Mouse (Mus musculus): Measurements from ENCODE around the gene Itga3. TPM values are rescaled to one million over a fixed set of nuclear protein-coding genes. Genes with fewer than 3 reads are reported as not detected.

Itga3 gene
- 10.2 and 12.2 TPM in 2 replicates for polyA plus RNA-seq (2015; fragmentation: Nextera tagmentation; extraction: Ambion mirVana)

DNA sequence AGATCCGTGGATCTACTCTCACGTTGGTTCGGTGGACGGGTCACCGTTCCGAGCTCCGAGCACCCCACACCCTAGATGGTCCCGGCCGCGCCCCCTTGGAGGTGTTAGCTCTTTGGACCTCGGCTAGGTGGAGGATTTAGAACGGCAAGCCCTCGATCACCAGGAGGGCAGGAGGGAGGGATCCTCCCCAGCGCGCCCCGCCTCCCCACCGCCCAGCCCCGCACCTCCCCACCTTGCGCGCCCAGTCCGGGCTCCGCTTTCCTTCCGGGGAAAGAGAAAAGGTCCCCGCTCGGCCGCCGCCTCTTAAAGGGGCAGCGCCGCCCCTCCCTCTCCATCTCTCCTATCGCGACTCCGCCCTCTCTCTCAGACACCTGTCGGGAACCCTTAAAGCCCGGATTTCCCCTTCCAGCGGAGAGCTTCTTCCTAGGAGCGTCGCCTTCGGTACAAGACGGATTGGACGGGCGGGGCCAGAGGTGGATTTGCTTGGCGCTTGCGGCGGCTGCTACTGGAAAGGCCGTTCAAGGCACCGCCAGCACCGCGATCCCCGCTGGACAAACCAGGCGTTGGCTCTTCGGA, at the start of gene Itga3:
Gene Itga3, minus strand, starts transcription at position 266 of the 576 bp plus-strand sequence.
- H3K9ac ChIP-seq = peak within 1 kb of the TSS; percentile 88
- no peaks in the 10 kb centered on the region for H3K9me3 ChIP-seq
- peaks cover 85% of the 10 kb centered on the region for H3K4me1 ChIP-seq
- peak; percentile 40; the same call in 1 of the 2 replicates for ATAC-seq (ENCODE audit: extremely low read depth, insufficient number of reproducible peaks, low FRiP score, low TSS enrichment)
- H3K27me3 ChIP-seq (replicated peaks) = peaks cover 37% of the 10 kb centered on the region
- H3K36me3 ChIP-seq = no peaks in the 10 kb centered on the region
- H3K27ac ChIP-seq (replicated peaks) = peak within 1 kb of the TSS; percentile 80
- WGBS = under 1% methylated on average over 51 of the region's 51 CpGs
- H3K4me2 ChIP-seq = peak within 1 kb of the TSS; percentile 77
- peak within 1 kb of the TSS; percentile 71 for H3K4me3 ChIP-seq

DNA sequence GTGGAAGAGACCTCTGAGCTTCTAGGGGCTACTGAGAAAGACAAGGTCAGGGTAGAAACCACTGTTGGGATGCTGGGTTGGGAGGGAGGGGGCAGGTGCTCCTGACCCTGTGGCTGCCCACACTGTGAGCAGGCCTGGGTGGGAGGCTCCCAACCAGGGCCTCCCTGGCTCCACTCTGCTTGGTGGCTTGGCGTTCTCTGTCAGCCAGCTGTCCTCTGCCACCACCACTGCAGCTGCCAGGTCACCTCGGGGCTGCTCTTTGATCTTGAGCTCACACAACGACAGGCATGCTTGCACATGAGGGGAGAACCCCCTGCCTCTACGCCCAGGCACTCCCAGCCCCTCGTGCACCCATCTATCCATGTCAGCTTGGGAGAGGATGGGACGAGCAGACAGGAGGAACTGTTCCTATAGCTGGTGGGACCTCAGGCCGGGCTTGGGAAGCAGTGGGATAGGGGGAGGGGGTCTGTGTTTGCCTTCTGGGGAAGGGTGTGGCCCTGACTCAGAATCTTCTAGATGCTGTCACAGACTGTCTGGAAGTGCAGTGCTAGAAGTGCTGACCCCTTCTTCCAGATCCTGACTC, 48.9 kb upstream of the Itga3 start:
- no peak for ATAC-seq (ENCODE audit: extremely low read depth, insufficient number of reproducible peaks, low FRiP score, low TSS enrichment)
- H3K36me3 ChIP-seq = no peaks in the 10 kb centered on the region
- WGBS = 38% methylated on average over 7 of the region's 7 CpGs
- no peak overlapping the region for H3K4me2 ChIP-seq
- H3K4me1 ChIP-seq = peaks cover 26% of the 10 kb centered on the region
- no peak overlapping the region for H3K27ac ChIP-seq (replicated peaks)
- H3K4me3 ChIP-seq = no peak overlapping the region
- H3K9ac ChIP-seq = 0 out of 2 replicates have a peak overlapping the region, but pooled peaks have one; percentile 19
- peaks cover 96% of the 10 kb centered on the region for H3K27me3 ChIP-seq (replicated peaks)
- H3K9me3 ChIP-seq = no peaks in the 10 kb centered on the region

- Histone ChIP-seq H3K9ac (0 out of 2 replicates have a peak overlapping the region, but pooled peaks have one; percentile 73), H3K4me2 (peak overlapping the region; percentile 80; the same call in 1 of the 2 replicates), H3K4me3 (no peak overlapping the region), H3K4me1 (peaks cover 35% of the 10 kb centered on the region), H3K9me3 (no peaks in the 10 kb centered on the region), H3K36me3 (no peaks in the 10 kb centered on the region), H3K27ac (replicated peaks) (no peak overlapping the region), H3K27me3 (replicated peaks) (peaks cover 99% of the 10 kb centered on the region)
- 41% methylated on average over 6 of the region's 6 CpGs for WGBS
- no peak for ATAC-seq (ENCODE audit: extremely low read depth, insufficient number of reproducible peaks, low FRiP score, low TSS enrichment)
These were observed 45.5 kb upstream of the Itga3 start for GRCm38 (mm10) chr11:95122100-95122489.

DNA sequence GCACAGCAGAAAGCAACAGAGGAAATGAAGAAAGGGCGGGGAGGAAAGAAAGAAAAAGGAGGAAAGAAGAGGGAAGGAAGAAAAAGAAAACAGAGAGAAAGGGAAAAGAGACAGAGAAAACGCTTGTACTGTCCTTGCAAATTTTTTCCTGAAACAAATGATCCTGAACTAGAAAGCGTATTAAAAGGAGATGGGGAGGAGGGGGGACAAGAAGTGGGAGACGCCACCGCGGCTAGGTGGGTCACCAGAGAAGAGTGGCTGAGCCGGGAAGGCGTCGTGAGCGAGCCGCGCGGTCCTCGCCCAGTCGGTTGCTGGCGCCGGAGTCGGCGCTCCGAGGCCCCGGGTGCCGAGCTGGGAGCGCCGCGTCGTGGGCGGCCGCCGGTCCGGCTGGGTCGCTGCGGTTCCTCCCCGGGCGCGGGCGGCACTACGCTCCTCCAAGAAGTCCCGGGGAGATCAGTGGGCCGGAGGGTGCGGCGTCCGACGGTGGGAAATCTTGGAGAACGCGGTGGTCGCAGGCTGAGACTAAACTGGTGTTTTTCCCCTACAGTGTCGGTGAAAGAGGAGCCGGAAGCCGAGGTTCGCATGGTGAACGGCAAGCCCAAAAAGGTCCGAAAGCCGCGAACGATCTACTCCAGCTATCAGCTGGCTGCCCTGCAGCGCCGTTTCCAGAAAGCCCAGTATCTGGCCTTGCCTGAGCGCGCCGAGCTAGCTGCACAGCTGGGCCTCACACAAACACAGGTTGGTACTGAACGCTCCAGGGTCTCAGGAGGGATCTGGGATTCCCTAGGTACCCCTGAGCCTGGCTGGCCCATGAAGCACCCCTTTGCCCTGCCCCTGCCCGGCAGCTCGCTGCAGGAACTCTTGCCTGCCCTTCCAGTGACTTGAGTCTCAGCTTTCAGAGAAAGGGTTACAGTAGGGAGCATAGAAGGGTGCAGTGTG, 44.8 kb upstream of the Itga3 start:
- H3K36me3 ChIP-seq = no peaks in the 10 kb centered on the region
- ATAC-seq (ENCODE audit: extremely low read depth, insufficient number of reproducible peaks, low FRiP score, low TSS enrichment) = no peak
- WGBS = 2% methylated on average over 63 of the region's 63 CpGs
- H3K27ac ChIP-seq (replicated peaks) = no peak overlapping the region
- H3K9ac ChIP-seq = peak overlapping the region; percentile 73
- peak overlapping the region; percentile 53 for H3K4me3 ChIP-seq
- H3K4me1 ChIP-seq = peaks cover 29% of the 10 kb centered on the region
- H3K9me3 ChIP-seq = no peaks in the 10 kb centered on the region
- H3K4me2 ChIP-seq = peak overlapping the region; percentile 80
- H3K27me3 ChIP-seq (replicated peaks) = peaks cover 94% of the 10 kb centered on the region

GRCm38 (mm10) chr11:95120633-95121020, 44.0 kb upstream of the Itga3 start:
- H3K4me2 ChIP-seq = peak overlapping the region; percentile 80
- no peak for ATAC-seq (ENCODE audit: extremely low read depth, insufficient number of reproducible peaks, low FRiP score, low TSS enrichment)
- no peaks in the 10 kb centered on the region for H3K36me3 ChIP-seq
- H3K4me3 ChIP-seq = peak overlapping the region; percentile 53
- no peak overlapping the region for H3K27ac ChIP-seq (replicated peaks)
- peaks cover 25% of the 10 kb centered on the region for H3K4me1 ChIP-seq
- H3K9ac ChIP-seq = peak overlapping the region; percentile 73
- H3K27me3 ChIP-seq (replicated peaks) = peaks cover 87% of the 10 kb centered on the region
- 2% methylated on average over 21 of the region's 21 CpGs for WGBS
- H3K9me3 ChIP-seq = no peaks in the 10 kb centered on the region

DNA sequence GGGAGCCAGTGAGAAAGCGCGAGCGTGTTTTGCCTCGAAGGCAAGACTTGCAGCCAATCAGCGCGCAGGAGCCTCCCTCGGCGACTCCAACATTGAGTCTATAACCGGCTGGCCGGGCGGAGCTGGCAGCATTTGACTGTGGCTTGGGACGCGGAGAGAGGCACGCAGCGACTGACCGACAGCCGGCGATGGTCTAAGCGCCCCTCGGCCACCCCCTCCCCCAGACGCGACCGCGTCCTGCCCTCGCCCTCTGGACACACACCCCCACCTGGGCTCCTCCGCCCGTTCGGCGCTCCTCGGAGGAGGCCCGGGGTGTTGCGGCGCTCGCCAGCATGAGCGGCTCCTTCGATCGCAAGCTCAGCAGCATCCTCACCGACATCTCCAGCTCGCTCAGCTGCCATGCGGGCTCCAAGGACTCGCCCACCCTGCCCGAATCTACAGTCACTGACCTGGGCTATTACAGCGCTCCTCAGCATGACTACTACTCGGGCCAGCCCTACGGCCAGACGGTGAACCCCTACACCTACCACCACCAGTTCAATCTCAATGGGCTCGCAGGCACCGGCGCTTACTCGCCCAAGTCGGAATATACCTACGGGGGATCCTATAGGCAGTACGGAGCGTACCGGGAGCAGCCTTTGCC, 43.5 kb upstream of the Itga3 start, which contains the start of gene Dlx3:
Gene Dlx3, plus strand, starts transcription at position 130 of the 643 bp plus-strand sequence.
- Histone ChIP-seq H3K27ac (replicated peaks) (no peak within 1 kb of the TSS), H3K9ac (peak within 1 kb of the TSS; percentile 73), H3K9me3 (no peaks in the 10 kb centered on the region), H3K27me3 (replicated peaks) (peaks cover 87% of the 10 kb centered on the region), H3K36me3 (no peaks in the 10 kb centered on the region), H3K4me1 (peaks cover 25% of the 10 kb centered on the region), H3K4me2 (peak within 1 kb of the TSS; percentile 80), H3K4me3 (peak within 1 kb of the TSS; percentile 53)
- ATAC-seq (ENCODE audit: extremely low read depth, insufficient number of reproducible peaks, low FRiP score, low TSS enrichment) = no peak
- WGBS = 1% methylated on average over 55 of the region's 55 CpGs

- H3K4me2 ChIP-seq = no peak overlapping the region
- ATAC-seq (ENCODE audit: extremely low read depth, insufficient number of reproducible peaks, low FRiP score, low TSS enrichment) = no peak
- peaks cover 79% of the 10 kb centered on the region for H3K27me3 ChIP-seq (replicated peaks)
- H3K36me3 ChIP-seq = no peaks in the 10 kb centered on the region
- H3K4me1 ChIP-seq = peaks cover 25% of the 10 kb centered on the region
- H3K4me3 ChIP-seq = no peak overlapping the region
- WGBS = 3% methylated on average over 8 of the region's 8 CpGs
- no peaks in the 10 kb centered on the region for H3K9me3 ChIP-seq
- no peak overlapping the region for H3K27ac ChIP-seq (replicated peaks)
- 0 out of 2 replicates have a peak overlapping the region, but pooled peaks have one; percentile 3 for H3K9ac ChIP-seq
These were observed 41.9 kb upstream of the Itga3 start for GRCm38 (mm10) chr11:95118505-95118904.

DNA sequence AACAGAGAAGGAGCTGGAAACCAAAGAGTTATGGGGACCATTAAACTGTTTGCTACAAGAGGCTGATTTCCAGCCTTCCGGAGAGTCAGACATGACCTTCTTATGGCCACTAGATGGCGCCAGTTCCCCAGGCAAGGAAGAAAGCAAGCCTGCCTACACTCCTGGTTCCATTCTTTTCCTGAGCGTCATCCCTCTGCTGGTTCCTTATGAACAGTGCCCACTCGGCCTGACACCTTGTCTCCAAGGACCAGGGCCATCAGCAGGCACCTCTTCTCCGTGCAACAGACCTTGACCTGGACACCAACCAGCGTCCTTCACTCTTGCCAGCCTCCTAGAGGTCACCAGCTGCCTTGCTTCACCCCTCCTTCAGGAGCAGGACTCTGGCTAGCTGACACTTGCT, 40.4 kb upstream of the Itga3 start:
- H3K4me2 ChIP-seq = no peak overlapping the region
- H3K27ac ChIP-seq (replicated peaks) = no peak overlapping the region
- no peak for ATAC-seq (ENCODE audit: extremely low read depth, insufficient number of reproducible peaks, low FRiP score, low TSS enrichment)
- peaks cover 64% of the 10 kb centered on the region for H3K27me3 ChIP-seq (replicated peaks)
- under 1% methylated on average over 6 of the region's 6 CpGs for WGBS
- H3K4me1 ChIP-seq = peaks cover 25% of the 10 kb centered on the region
- H3K4me3 ChIP-seq = no peak overlapping the region
- H3K9ac ChIP-seq = no peak overlapping the region
- no peaks in the 10 kb centered on the region for H3K9me3 ChIP-seq
- no peaks in the 10 kb centered on the region for H3K36me3 ChIP-seq

GRCm38 (mm10) chr11:95110081-95110480, 33.5 kb upstream of the Itga3 start:
- no peak for ATAC-seq (ENCODE audit: extremely low read depth, insufficient number of reproducible peaks, low FRiP score, low TSS enrichment)
- WGBS = 79% methylated on average over 7 of the region's 7 CpGs
- Histone ChIP-seq H3K9me3 (no peaks in the 10 kb centered on the region), H3K4me2 (no peak overlapping the region), H3K9ac (no peak overlapping the region), H3K4me3 (no peak overlapping the region), H3K27me3 (replicated peaks) (peaks cover 24% of the 10 kb centered on the region), H3K4me1 (peaks cover 14% of the 10 kb centered on the region), H3K27ac (replicated peaks) (no peak overlapping the region), H3K36me3 (no peaks in the 10 kb centered on the region)

DNA sequence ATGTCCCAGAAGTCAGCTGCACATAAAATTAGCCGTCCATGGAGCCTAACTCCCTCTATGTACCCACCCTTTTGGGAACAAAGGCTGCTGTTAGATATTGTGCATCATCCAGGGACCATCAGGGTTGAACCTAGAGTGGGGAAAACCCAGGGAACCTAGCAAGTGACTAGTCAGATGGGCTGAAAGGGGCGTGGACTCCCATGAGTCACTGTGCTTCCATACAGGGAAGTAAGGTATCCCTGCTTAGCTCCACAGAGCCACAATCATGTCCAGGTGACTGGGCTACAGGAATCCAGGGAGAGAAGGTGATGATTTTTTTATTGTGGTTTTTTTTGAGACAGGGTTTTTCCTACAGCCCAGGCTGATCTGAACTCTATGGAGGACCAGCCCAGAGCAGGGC, 32.4 kb upstream of the Itga3 start:
- Histone ChIP-seq H3K36me3 (no peaks in the 10 kb centered on the region), H3K4me1 (peaks cover 24% of the 10 kb centered on the region), H3K9ac (no peak overlapping the region), H3K27me3 (replicated peaks) (peaks cover 18% of the 10 kb centered on the region; the same call in 1 of the 2 replicates), H3K4me3 (no peak overlapping the region), H3K4me2 (no peak overlapping the region), H3K27ac (replicated peaks) (no peak overlapping the region), H3K9me3 (no peaks in the 10 kb centered on the region)
- WGBS = 86% methylated on average over 2 of the region's 2 CpGs
- no peak for ATAC-seq (ENCODE audit: extremely low read depth, insufficient number of reproducible peaks, low FRiP score, low TSS enrichment)
